Mouse (Mus musculus): ENCODE measurements around the gene Pcgf2.
"Not testable (repeated sequence)": the region's sequence is repeated elsewhere in the genome, so short reads cannot be mapped to it uniquely, and the experiment has no call there.

DNA sequence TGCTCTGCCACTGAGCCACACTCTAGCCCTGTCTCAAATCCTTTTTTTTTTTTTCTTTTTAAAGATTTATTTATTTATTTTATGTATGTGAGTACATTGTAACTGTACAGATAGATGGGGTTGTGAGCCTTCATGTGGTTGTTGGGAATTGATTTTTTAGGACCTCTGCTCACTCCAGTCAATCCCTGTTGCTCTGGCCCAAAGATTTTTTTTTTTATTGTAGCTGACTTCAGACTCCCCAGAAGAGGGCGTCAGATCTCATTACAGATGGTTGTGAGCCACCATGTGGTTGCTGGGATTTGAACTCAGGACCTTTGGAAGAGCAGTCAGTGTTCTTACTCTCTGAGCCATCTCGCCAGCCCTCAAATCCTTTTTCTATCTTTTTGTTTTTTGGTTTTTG is 9.8 kb upstream of the Pcgf2 start:
- not testable (repeated sequence) for TF ChIP-seq CTCF (IDR thresholded peaks at IDR 0.05; ENCODE audit: low read depth, low read length); POLR2A (IDR thresholded peaks at IDR 0.05; ENCODE audit: insufficient read depth, low read length)

All from ES-Bruce4 (cell line).